Mouse (Mus musculus) myocyte (in vitro differentiated cells): ENCODE results near the gene Dhrs7c. TPM values are rescaled to one million over a fixed set of nuclear protein-coding genes. Genes with fewer than 3 reads are reported as not detected.

Source experiments
- H3K27me3 ChIP-seq: one replicate; pipeline ENCODE4 v1.6.1; 2011; ENCODE audit not compliant: control insufficient read depth, insufficient read depth, insufficient read length
- H3K36me3 ChIP-seq: one replicate; pipeline ENCODE4 v1.6.1; 2011; ENCODE audit not compliant: control insufficient read depth, insufficient read depth
- H3K4me2 ChIP-seq: one replicate; pipeline ENCODE4 v1.6.1; 2011; ENCODE audit warnings: low read depth, control low read depth
- H3K4me3 ChIP-seq: one replicate; pipeline ENCODE4 v1.5.1; 2011; ENCODE audit warnings: mild to moderate bottlenecking, control low read depth, moderate library complexity
- H3K79me2 ChIP-seq: one replicate; pipeline ENCODE4 v1.6.1; 2011; ENCODE audit not compliant: control insufficient read depth, insufficient read depth
- H3ac ChIP-seq: one replicate; pipeline ENCODE4 v1.6.1; 2011; ENCODE audit not compliant: control insufficient read depth, insufficient read length
- CEBPB ChIP-seq: IDR thresholded peaks from 2 replicates; pipeline ENCODE4 v1.6.1; 2011; ENCODE audit warnings: mild to moderate bottlenecking, moderate library complexity; ENCODE audit not compliant: poor library complexity, insufficient read depth, severe bottlenecking
- E2F4 ChIP-seq: IDR thresholded peaks from one replicate; pipeline ENCODE4 v1.6.1; 2011; ENCODE audit warnings: mild to moderate bottlenecking, control low read depth, moderate library complexity; ENCODE audit not compliant: insufficient read depth
- MAX ChIP-seq: IDR thresholded peaks from one replicate; pipeline ENCODE4 v1.6.1; 2011; ENCODE audit warnings: low read depth, mild to moderate bottlenecking, control low read depth
- MYOD1 ChIP-seq, 3 experiments: IDR thresholded peaks; one replicate each; pipeline ENCODE4 v1.6.1; 2011; ENCODE audit warnings: control low read depth in 2 of 3, low read depth in 2 of 3, mild to moderate bottlenecking in 2 of 3, moderate library complexity in 1 of 3; ENCODE audit not compliant: insufficient read length in 2 of 3, control insufficient read depth in 1 of 3
- MYOG ChIP-seq, 3 experiments: IDR thresholded peaks; one replicate each; pipeline ENCODE4 v1.6.1; 2011; ENCODE audit warnings: control low read depth in 2 of 3, low read depth in 2 of 3, mild to moderate bottlenecking in 2 of 3; ENCODE audit not compliant: insufficient read length in 2 of 3, control insufficient read depth in 1 of 3, insufficient read depth in 1 of 3
- POLR2A ChIP-seq: IDR thresholded peaks from one replicate; pipeline ENCODE4 v1.6.1; 2011; ENCODE audit warnings: low read depth, mild to moderate bottlenecking, control low read depth, moderate library complexity; ENCODE audit not compliant: insufficient read length
- POLR2AphosphoS2 ChIP-seq: IDR thresholded peaks from one replicate; pipeline ENCODE4 v1.6.1; 2011; ENCODE audit warnings: low read depth, control low read depth; ENCODE audit not compliant: insufficient read length
- REST ChIP-seq: IDR thresholded peaks from one replicate; pipeline ENCODE4 v1.6.1; 2011; ENCODE audit warnings: mild to moderate bottlenecking, control low read depth, moderate library complexity; ENCODE audit not compliant: insufficient read depth, insufficient read length
- SRF ChIP-seq: IDR thresholded peaks from one replicate; pipeline ENCODE4 v1.6.1; 2011; ENCODE audit warnings: low read depth; ENCODE audit not compliant: control insufficient read depth, insufficient read length
- TCF12 ChIP-seq: IDR thresholded peaks from one replicate; pipeline ENCODE4 v1.6.1; 2011; ENCODE audit warnings: mild to moderate bottlenecking, control low read depth; ENCODE audit not compliant: poor library complexity, insufficient read depth, severe bottlenecking
- TCF3 ChIP-seq: IDR thresholded peaks from one replicate; pipeline ENCODE4 v1.6.1; 2011; ENCODE audit warnings: low read depth, control low read depth; ENCODE audit not compliant: insufficient read length
- USF1 ChIP-seq: IDR thresholded peaks from one replicate; pipeline ENCODE4 v1.6.1; 2011; ENCODE audit warnings: low read depth, mild to moderate bottlenecking, control low read depth, moderate library complexity
- polyA plus RNA-seq: library from polyadenylated mRNA; unstranded; fragments of >200 nt; fragmentation: generic; extraction: Trizol; gene quantifications from one replicate; pipeline ENCODE4 v1.2.1, GENCODE M21; 2012; ENCODE audit warnings: missing spikeins

Dhrs7c gene
- polyA plus RNA-seq = 112 TPM

DNA sequence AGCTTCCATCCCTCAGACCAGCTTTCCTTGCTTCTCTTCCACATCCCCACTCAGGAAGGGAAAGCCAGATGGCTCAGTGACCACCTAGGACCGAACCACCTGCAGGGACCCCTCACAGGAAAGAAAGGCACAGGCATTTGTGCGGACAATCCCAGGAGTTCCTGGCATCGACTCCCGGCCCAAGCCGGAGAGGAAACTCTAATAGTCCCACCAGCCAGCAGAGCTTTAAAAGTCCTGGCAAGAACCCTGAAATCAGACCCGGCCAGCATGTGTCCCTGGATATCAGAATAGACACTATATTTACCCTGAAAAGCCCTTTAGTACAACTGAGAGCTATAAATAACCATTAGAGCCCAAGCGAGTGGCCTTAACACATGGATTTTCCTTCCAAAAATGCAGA lies at the start of gene Dhrs7c:
Gene Dhrs7c, plus strand, starts transcription at position 257 of the 400 bp plus-strand sequence.
- H3K36me3 ChIP-seq = no peaks in the 10 kb centered on the region
- peak within 1 kb of the TSS; percentile 26 for H3K4me3 ChIP-seq
- no peak within 1 kb of the TSS for H3ac ChIP-seq
- peaks cover 13% of the 10 kb centered on the region for H3K27me3 ChIP-seq
- no peaks in the 10 kb centered on the region for H3K79me2 ChIP-seq
- TF ChIP-seq CEBPB (no peak), TCF12 (no peak), MYOD1 (IDR thresholded peaks at IDR 0.05; ENCODE audit: control insufficient read depth in 1 of 3, insufficient read length in 2 of 3, low read depth in 2 of 3) (peak in 1 of 3 experiments; percentile 35), TCF3 (no peak), MYOG (IDR thresholded peaks at IDR 0.05; ENCODE audit: control insufficient read depth in 1 of 3, insufficient read depth in 1 of 3, insufficient read length in 2 of 3, low read depth in 2 of 3) (peak in 1 of 3 experiments; percentile 1), POLR2AphosphoS2 (no peak)
- H3K4me2 ChIP-seq = peak within 1 kb of the TSS; percentile 64

DNA sequence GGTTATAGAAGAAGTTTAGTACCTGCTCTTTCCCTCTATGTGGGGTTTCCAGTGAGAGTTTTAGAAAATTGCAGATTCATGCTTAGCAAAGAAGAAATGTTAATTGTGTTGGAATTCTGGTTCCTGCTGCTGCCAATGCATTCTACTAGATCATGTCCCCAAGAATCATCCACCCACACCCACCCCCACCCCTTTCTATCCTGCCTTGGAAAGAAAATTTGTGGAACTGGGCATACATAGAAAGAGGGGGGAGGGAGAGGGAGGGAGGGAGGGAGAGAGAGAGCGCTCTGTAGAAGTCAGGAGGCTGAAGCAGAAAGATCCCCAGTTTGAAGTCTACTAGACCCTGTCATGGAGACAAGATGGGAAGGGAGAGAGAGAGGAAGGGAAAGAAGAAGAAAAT lies 41.7 kb upstream of the Dhrs7c start:
- Histone ChIP-seq H3ac (no peak overlapping the region), H3K79me2 (no peaks in the 10 kb centered on the region), H3K4me3 (no peak overlapping the region), H3K36me3 (no peaks in the 10 kb centered on the region), H3K4me2 (no peak overlapping the region), H3K27me3 (peaks cover 6% of the 10 kb centered on the region)
- no peak for TF ChIP-seq REST
- no peak for TF ChIP-seq USF1
- no peak for TF ChIP-seq POLR2A
- no peak for TF ChIP-seq TCF12
- TF ChIP-seq E2F4 = no peak

DNA sequence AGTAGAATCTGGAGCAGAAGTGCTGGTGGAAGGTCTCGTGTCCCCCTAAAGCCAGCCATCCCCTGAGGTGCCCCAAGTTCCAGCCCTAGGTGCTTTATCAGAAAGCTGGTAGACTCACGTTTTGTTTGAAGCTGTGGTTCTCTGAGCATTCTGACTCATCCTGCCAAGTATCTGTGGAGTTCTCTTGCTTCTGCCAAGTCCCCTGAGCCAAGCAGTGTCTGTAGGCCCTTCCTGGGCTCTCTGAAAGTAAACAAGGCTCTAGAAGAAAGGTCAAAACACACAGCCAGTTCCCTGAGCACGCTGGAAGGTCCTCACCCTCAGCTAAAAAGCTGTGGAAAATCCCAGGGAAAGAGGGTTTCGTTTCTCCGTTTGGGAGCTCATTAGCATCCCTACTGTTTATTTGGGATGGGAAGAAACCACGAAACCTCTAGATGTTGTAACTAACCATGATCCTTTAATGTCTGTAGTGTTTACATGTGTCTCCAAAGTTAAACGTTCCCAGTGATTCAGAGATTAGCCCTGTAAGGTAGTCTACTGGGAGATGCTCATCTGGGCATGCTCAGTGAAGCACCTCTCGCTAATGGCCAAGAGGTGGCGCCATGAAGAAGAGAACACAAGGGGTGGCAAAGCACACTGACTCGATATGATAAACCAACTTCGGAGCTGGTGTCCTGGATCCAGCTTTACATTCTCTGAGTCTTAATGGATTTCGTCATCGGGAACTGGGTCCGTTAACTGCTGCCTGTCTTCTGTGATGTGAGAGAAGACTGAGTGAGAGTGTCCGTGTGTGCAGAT lies 40.4 kb upstream of the Dhrs7c start:
- no peaks in the 10 kb centered on the region for H3K27me3 ChIP-seq
- H3K4me3 ChIP-seq = no peak overlapping the region
- no peaks in the 10 kb centered on the region for H3K36me3 ChIP-seq
- no peak overlapping the region for H3ac ChIP-seq
- no peaks in the 10 kb centered on the region for H3K79me2 ChIP-seq
- no peak for TF ChIP-seq POLR2A
- no peak for TF ChIP-seq POLR2AphosphoS2
- TF ChIP-seq E2F4 = no peak
- no peak for TF ChIP-seq SRF
- no peak for TF ChIP-seq TCF12
- TF ChIP-seq TCF3 = no peak
- TF ChIP-seq MAX = no peak
- no peak for TF ChIP-seq USF1
- no peak for TF ChIP-seq MYOD1 (IDR thresholded peaks at IDR 0.05; ENCODE audit: control insufficient read depth in 1 of 3, insufficient read length in 2 of 3, low read depth in 2 of 3)
- no peak for TF ChIP-seq REST
- no peak for TF ChIP-seq MYOG (IDR thresholded peaks at IDR 0.05; ENCODE audit: control insufficient read depth in 1 of 3, insufficient read depth in 1 of 3, insufficient read length in 2 of 3, low read depth in 2 of 3)
- TF ChIP-seq CEBPB = no peak
- no peak overlapping the region for H3K4me2 ChIP-seq

DNA sequence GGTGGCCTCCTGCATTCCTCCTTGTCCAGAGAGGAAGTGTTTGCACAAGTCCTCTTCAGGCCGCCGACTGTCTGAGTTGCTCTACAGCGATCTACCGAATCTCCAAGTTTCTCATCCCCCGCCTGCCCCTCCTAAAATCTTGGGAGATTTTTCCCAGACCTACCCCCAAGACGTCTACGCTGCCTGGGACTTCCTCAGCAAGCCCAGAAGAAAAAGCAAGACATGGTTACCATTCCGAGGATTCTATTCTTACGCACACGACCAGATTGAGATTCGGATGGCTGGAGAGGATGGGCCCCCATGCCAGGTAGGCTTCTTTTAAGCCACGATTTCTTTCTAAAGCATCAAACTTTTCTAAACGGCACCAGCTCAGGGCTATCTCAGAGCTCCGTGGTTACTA lies 26.9 kb upstream of the Dhrs7c start, which contains the start of gene Glp2r:
Gene Glp2r, minus strand, starts transcription at position 101 of the 400 bp plus-strand sequence.
- Histone ChIP-seq H3K79me2 (no peaks in the 10 kb centered on the region), H3K36me3 (no peaks in the 10 kb centered on the region), H3ac (no peak within 1 kb of the TSS), H3K4me2 (no peak within 1 kb of the TSS), H3K27me3 (peaks cover 59% of the 10 kb centered on the region), H3K4me3 (no peak within 1 kb of the TSS)
- no peak for TF ChIP-seq MYOD1 (IDR thresholded peaks at IDR 0.05; ENCODE audit: control insufficient read depth in 1 of 3, insufficient read length in 2 of 3, low read depth in 2 of 3)
- TF ChIP-seq POLR2A = no peak

DNA sequence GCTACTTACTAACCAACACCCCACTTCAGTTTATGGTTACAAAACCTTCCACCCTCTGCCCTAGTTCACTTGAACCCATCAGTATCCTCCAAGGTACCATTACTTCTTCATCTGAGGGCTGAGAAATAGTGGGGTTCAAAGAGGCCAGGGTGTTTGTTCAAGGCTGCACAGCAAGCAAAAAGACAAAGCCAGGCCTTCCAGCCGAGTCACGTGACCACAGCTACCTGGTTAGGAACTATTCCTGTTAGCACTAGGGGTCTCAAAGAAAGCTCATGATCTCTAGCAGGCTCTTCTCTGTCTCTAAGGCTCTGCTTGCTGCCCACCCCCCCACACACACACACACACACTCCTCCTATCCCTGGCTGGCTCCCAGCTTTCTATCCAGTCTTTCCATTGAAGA lies 26.3 kb upstream of the Dhrs7c start:
- H3K36me3 ChIP-seq = no peaks in the 10 kb centered on the region
- no peak for TF ChIP-seq SRF
- no peak for TF ChIP-seq TCF12
- no peak for TF ChIP-seq CEBPB
- TF ChIP-seq MAX = no peak
- TF ChIP-seq E2F4 = no peak
- no peak for TF ChIP-seq REST
- no peak for TF ChIP-seq USF1
- no peak for TF ChIP-seq MYOD1 (IDR thresholded peaks at IDR 0.05; ENCODE audit: control insufficient read depth in 1 of 3, insufficient read length in 2 of 3, low read depth in 2 of 3)
- TF ChIP-seq POLR2A = no peak
- H3K4me3 ChIP-seq = no peak overlapping the region
- H3K79me2 ChIP-seq = no peaks in the 10 kb centered on the region
- H3ac ChIP-seq = no peak overlapping the region
- no peak overlapping the region for H3K4me2 ChIP-seq
- peaks cover 59% of the 10 kb centered on the region for H3K27me3 ChIP-seq
